Mouse (Mus musculus): ENCODE results near the gene Dnm1. TPM values are rescaled to one million over a fixed set of nuclear protein-coding genes. Genes with fewer than 3 reads are reported as not detected.
A peak's percentile ranks its signal among the peaks of the same experiment; 100 is the strongest.

Gene Dnm1
- polyA plus RNA-seq, 1 experiment from 2014 or later, result 31.9 TPM

DNA sequence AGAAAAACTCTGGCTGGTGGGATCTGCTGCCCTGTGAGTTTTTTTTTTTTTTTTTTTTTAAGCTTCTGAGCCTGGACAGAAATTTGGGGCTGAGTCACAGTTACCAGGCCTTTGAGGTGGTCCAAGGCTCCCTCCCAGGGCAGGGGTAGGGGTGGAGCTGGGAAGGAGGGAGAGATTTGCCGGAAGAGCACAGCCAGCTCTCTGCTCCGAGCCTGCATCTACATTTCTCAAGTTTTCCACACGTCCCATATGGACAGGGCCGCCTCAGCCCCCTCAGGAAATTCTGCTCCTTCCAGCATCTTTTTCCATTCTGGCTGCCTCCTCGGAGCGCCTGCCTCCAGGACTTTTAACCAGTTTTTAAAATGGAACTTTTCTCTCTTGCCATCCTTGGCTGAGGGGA, 23.6 kb downstream of the Dnm1 start:
- Histone ChIP-seq H3K9me3 (no peaks in the 10 kb centered on the region), H3K36me3 (peaks cover 42% of the 10 kb centered on the region), H3K27me3 (no peaks in the 10 kb centered on the region), H3K27ac (peak overlapping the region; percentile 93), H3K9ac (peak overlapping the region; percentile 52; the same call in 1 of the 2 replicates), H3K4me1 (peaks cover 60% of the 10 kb centered on the region), H3K4me3 (no peak overlapping the region), H3K4me2 (peak overlapping the region; percentile 12; the same call in 1 of the 2 replicates)
- WGBS, result 16% methylated on average over 6 of the region's 6 CpGs
- no peak for ATAC-seq (ENCODE audit: insufficient number of reproducible peaks, insufficient read depth, low FRiP score, low TSS enrichment, low read depth)

- Histone ChIP-seq H3K4me1 (peaks cover 60% of the 10 kb centered on the region), H3K9ac (peak overlapping the region; percentile 52), H3K4me3 (no peak overlapping the region), H3K27ac (peak overlapping the region; percentile 93), H3K27me3 (no peaks in the 10 kb centered on the region), H3K36me3 (peaks cover 39% of the 10 kb centered on the region), H3K9me3 (no peaks in the 10 kb centered on the region), H3K4me2 (0 out of 2 replicates have a peak overlapping the region, but pooled peaks have one; percentile 9)
- no peak for ATAC-seq (ENCODE audit: insufficient number of reproducible peaks, insufficient read depth, low FRiP score, low TSS enrichment, low read depth)
- 24% methylated on average over 13 of the region's 13 CpGs for WGBS
Observed at GRCm38 (mm10) chr2:32328911-32329460, 24.2 kb downstream of the Dnm1 start.

- H3K4me3 ChIP-seq, result no peak overlapping the region
- peaks cover 32% of the 10 kb centered on the region for H3K36me3 ChIP-seq
- 54% methylated on average over 4 of the region's 4 CpGs for WGBS
- peak overlapping the region; percentile 71 for H3K27ac ChIP-seq
- no peaks in the 10 kb centered on the region for H3K27me3 ChIP-seq
- ATAC-seq (ENCODE audit: insufficient number of reproducible peaks, insufficient read depth, low FRiP score, low TSS enrichment, low read depth), result no peak
- no peaks in the 10 kb centered on the region for H3K9me3 ChIP-seq
- H3K9ac ChIP-seq, result no peak overlapping the region
- peaks cover 69% of the 10 kb centered on the region for H3K4me1 ChIP-seq
- no peak overlapping the region for H3K4me2 ChIP-seq
Observed at GRCm38 (mm10) chr2:32327200-32327599, 25.9 kb downstream of the Dnm1 start.

DNA sequence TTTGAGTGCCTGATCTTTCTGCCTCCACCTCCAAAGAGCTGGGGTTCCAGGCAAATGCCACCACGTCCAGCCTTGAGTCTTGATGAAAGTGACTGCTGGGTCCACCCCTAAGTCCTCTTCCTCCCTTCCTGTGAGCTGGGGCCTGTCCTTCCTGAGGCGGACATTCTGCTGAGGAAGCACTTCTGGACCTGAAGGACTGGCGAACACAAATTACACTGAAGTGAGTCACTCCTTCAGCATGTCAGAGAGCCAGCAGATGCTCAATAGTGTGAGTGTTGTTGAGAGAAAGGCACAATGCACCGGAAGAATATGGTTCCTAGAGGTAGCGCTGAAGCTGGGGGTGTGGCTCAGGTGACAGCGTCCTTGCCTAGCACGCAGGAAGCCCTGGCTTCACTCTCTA, 27.8 kb downstream of the Dnm1 start:
- Histone ChIP-seq H3K27me3 (no peaks in the 10 kb centered on the region), H3K4me1 (peaks cover 75% of the 10 kb centered on the region), H3K27ac (peak overlapping the region; percentile 68)

DNA sequence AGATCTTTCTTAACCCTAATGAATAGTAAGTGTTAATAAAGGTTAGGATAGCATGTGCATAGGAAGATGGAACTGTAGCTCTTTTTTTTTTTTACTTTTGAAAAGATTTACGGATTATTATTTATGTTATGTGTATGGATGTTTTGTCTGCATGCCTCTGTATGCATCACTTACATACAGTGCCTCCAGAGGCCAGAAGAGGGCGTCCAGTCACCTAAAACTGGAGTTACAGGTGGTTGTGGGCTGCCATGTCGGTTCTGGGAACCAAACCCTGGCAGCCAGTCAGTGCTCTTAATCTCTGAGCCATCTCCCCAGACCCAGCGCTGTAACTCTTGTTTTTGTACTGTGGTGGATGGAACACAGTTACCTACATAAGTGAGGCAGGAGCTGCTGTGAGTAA, 28.8 kb downstream of the Dnm1 start:
- Histone ChIP-seq H3K9me3 (no peaks in the 10 kb centered on the region), H3K4me3 (no peak overlapping the region), H3K4me1 (peaks cover 75% of the 10 kb centered on the region), H3K36me3 (peaks cover 22% of the 10 kb centered on the region), H3K27me3 (no peaks in the 10 kb centered on the region), H3K4me2 (no peak overlapping the region), H3K27ac (no peak overlapping the region), H3K9ac (no peak overlapping the region)
- WGBS, result 62% methylated on average over 4 of the region's 4 CpGs
- no peak for ATAC-seq (ENCODE audit: insufficient number of reproducible peaks, insufficient read depth, low FRiP score, low TSS enrichment, low read depth)

More for the DNA sequence above, 27.8 kb downstream of the Dnm1 start:
- 60% methylated on average over 7 of the region's 7 CpGs for WGBS
- Histone ChIP-seq H3K4me3 (no peak overlapping the region), H3K36me3 (peaks cover 22% of the 10 kb centered on the region), H3K4me2 (no peak overlapping the region), H3K9me3 (no peaks in the 10 kb centered on the region), H3K9ac (no peak overlapping the region)
- no peak for ATAC-seq (ENCODE audit: insufficient number of reproducible peaks, insufficient read depth, low FRiP score, low TSS enrichment, low read depth)

DNA sequence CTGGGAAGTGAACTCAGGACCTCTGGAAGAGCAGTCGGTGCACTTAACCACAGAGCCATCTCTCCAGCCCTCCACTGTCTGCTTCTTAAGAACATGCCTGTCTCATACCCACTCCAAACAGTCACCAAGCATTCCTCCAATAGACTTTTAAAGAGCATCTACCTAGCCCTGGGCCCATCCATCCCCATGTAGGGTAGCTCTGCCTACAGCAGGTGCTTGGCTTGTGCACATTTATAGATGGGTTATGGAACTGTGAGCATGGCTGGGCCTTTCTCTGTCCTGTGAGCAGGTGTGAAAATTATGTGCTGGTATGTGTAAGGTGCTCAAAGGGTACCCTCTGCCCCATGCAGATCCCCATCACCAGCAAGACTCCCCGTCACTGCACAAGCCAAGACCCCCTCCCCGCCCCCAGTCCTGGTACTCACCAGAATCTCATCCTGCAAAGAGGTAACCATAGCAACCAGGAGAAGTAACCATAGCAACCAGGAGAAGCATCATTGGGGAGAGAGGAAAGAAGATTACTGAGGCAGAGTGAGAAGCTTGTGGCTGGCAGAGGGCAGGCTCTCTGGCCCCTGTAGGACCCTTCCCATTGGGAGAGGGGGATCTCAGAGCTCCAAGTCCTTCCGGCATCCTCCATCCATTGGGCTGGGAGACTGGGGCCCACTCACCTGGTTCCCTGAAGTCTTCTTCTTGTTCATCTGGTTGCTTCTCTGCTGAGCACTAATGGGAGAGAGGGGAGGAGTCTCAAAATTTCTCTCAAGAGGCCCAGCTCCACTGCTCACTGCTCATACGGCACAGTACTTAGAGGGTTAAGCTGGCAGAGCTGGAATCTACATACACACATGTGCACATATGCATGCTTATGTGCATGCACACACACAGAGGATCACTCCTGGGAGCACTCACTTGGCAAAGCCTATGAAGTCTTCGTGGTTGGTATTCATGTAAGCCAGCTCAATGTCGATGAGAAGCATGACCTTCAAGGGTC, 30.1 kb downstream of the Dnm1 start:
- H3K4me1 ChIP-seq, result peaks cover 74% of the 10 kb centered on the region
- H3K9ac ChIP-seq, result no peak overlapping the region
- H3K27me3 ChIP-seq, result no peaks in the 10 kb centered on the region
- peaks cover 22% of the 10 kb centered on the region for H3K36me3 ChIP-seq
- no peak overlapping the region for H3K4me2 ChIP-seq
- WGBS, result 76% methylated on average over 7 of the region's 7 CpGs
- no peak for ATAC-seq (ENCODE audit: insufficient number of reproducible peaks, insufficient read depth, low FRiP score, low TSS enrichment, low read depth)
- peak overlapping the region; percentile 33; the same call in 1 of the 2 replicates for H3K27ac ChIP-seq
- no peak overlapping the region for H3K4me3 ChIP-seq
- H3K9me3 ChIP-seq, result no peaks in the 10 kb centered on the region

DNA sequence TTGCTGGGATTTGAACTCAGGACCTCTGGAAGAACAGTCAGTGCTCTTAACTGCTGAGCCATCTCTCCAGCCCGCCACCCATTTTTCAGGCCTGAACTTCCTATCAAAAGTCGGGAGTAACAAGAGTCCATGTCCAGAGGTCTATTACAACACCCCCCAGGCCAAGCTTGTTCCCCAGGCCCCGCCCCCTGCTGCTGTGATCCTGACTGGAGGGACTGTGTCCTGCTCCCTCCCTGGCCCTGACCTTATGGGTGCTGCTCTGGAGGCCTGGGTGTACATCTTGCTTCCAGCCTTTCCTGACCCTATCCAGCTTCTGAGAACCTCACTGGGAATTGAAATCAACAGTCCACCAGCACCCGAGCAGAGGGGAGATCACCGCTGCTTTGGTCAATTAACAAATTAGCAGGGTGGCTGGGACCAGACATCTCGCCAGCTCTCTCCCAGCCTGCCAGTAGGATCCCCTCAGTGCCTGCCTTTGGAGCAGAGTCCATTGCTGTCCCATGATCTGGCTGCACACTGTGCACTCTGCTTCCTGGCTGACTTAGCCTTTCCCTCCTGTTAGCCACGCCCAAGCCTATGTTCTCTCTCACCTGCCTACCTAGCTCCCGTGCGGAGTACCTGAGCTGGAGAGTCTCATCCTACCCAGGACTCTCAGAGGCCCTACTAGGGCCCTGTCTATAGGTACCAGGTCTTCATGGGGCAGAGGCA, 31.4 kb downstream of the Dnm1 start:
- ATAC-seq (ENCODE audit: insufficient number of reproducible peaks, insufficient read depth, low FRiP score, low TSS enrichment, low read depth), result no peak
- Histone ChIP-seq H3K9me3 (no peaks in the 10 kb centered on the region), H3K4me2 (no peak overlapping the region), H3K4me1 (peaks cover 74% of the 10 kb centered on the region), H3K27me3 (no peaks in the 10 kb centered on the region), H3K27ac (peak overlapping the region; percentile 67), H3K4me3 (no peak overlapping the region), H3K36me3 (peaks cover 22% of the 10 kb centered on the region), H3K9ac (no peak overlapping the region)
- 56% methylated on average over 9 of the region's 9 CpGs for WGBS

GRCm38 (mm10) chr2:32320721-32321120, 32.4 kb downstream of the Dnm1 start:
- peak overlapping the region; percentile 100 for H3K27ac ChIP-seq
- no peak overlapping the region for H3K9ac ChIP-seq
- peaks cover 22% of the 10 kb centered on the region for H3K36me3 ChIP-seq
- no peaks in the 10 kb centered on the region for H3K9me3 ChIP-seq
- H3K4me2 ChIP-seq, result peak overlapping the region; percentile 82
- 43% methylated on average over 11 of the region's 11 CpGs for WGBS
- ATAC-seq (ENCODE audit: insufficient number of reproducible peaks, insufficient read depth, low FRiP score, low TSS enrichment, low read depth), result no peak
- H3K4me3 ChIP-seq, result no peak overlapping the region
- no peaks in the 10 kb centered on the region for H3K27me3 ChIP-seq
- peaks cover 74% of the 10 kb centered on the region for H3K4me1 ChIP-seq

GRCm38 (mm10) chr2:32319586-32320580, 33.3 kb downstream of the Dnm1 start:
- H3K4me1 ChIP-seq, result peaks cover 77% of the 10 kb centered on the region
- no peaks in the 10 kb centered on the region for H3K9me3 ChIP-seq
- H3K36me3 ChIP-seq, result peaks cover 20% of the 10 kb centered on the region
- H3K4me3 ChIP-seq, result peak overlapping the region; percentile 60
- peak; percentile 8; the same call in 1 of the 2 replicates for ATAC-seq (ENCODE audit: insufficient number of reproducible peaks, insufficient read depth, low FRiP score, low TSS enrichment, low read depth)
- H3K9ac ChIP-seq, result peak overlapping the region; percentile 92; the same call in 1 of the 2 replicates
- WGBS, result 19% methylated on average over 9 of the region's 9 CpGs
- peak overlapping the region; percentile 100 for H3K27ac ChIP-seq
- no peaks in the 10 kb centered on the region for H3K27me3 ChIP-seq
- peak overlapping the region; percentile 82 for H3K4me2 ChIP-seq

DNA sequence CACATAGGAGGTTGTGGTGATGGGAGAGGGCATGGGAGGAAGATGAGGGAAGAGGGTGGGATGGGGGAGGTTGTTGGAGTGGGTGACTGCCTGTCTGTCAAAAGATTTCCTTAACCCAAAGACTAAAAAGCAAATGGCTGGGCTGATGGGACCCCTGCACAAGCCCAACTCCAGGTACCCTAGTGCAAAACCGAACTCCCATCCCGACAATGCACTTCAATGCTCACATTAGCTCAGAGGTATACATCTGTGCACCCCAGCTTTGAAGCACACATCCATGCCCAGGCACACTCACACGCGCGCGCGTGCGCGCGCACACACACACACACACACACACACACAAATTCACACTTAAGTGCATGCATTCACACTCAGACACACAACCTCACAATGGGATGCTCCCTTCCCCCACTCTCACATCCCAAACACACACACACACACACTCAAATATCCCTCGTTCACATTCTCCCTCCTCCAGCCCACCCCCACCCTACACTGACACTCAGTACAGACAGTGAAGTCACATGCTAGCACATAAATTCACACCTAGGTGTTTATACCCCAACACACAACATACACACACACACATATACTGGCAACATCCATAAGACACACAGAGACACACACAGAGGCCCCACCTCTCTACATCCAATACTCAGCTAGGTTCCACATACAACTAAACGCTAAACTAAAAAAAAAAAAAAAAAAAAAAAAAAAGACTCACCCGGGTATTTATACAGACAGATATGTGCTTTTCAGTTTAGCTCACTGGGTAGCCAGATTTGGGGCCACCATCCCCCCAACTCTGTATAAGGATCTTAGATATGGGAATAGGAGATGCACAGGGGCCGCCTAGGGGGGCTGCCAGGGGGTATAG, 34.2 kb downstream of the Dnm1 start:
- WGBS, result 42% methylated on average over 14 of the region's 14 CpGs
- Histone ChIP-seq H3K4me3 (peak overlapping the region; percentile 60), H3K9ac (peak overlapping the region; percentile 92), H3K27me3 (no peaks in the 10 kb centered on the region), H3K9me3 (no peaks in the 10 kb centered on the region), H3K27ac (peak overlapping the region; percentile 100), H3K36me3 (peaks cover 19% of the 10 kb centered on the region), H3K4me2 (peak overlapping the region; percentile 82), H3K4me1 (peaks cover 80% of the 10 kb centered on the region)
- no peak for ATAC-seq (ENCODE audit: insufficient number of reproducible peaks, insufficient read depth, low FRiP score, low TSS enrichment, low read depth)

All from embryonic facial prominence, embryonic 13.5 days (tissue).